ENCODE assay signal across 29 mouse cellular contexts in genomic region chr6:122600066-122600646, GRCm38 (mm10). TPM values are rescaled to one million over a fixed set of nuclear protein-coding genes. Genes with fewer than 3 reads are reported as not detected.
DNase-seq lines count a peak whose midpoint lies in the region; ATAC-seq and TF ChIP-seq lines count a peak whose summit lies in the region.
"Had no signal": no experiment of that assay in that cellular context is flagged by ENCODE, and none has a peak within 500 bp of the region (broad histone marks: within the 10 kb centered on the region; RNA-seq: fewer than 3 reads in every experiment).

No protein-coding gene starts in this region.

- TF ChIP-seq POLR2A in spleen, adult 2 months (IDR thresholded peaks at IDR 0.05; ENCODE audit: low read depth, low read length), result no peak

- no peak overlapping the region for H3K9ac ChIP-seq in forebrain, embryonic 14.5 days (ENCODE audit: low read length)
- no peak overlapping the region for H3K9ac ChIP-seq in forebrain, embryonic 13.5 days
- H3K9ac ChIP-seq in liver, embryonic 13.5 days, result no peak overlapping the region
- H3K9ac ChIP-seq in neural tube, embryonic 15.5 days (replicated peaks), result no peak overlapping the region
- H3K9ac ChIP-seq: hindbrain, embryonic 14.5 days; liver, embryonic 15.5 days; midbrain, embryonic 12.5 days; neural tube, embryonic 12.5 days; stomach, embryonic 15.5 days had no signal

- H3K4me1 ChIP-seq in forebrain, embryonic 14.5 days (ENCODE audit: control insufficient read depth, insufficient read depth, low read length), result no peaks in the 10 kb centered on the region
- peaks cover 13% of the 10 kb centered on the region for H3K4me1 ChIP-seq in forebrain, embryonic 13.5 days
- H3K4me1 ChIP-seq in spleen, adult 2 months (ENCODE audit: control insufficient read depth, insufficient read depth, insufficient read length), result peaks cover 14% of the 10 kb centered on the region
- H3K4me1 ChIP-seq in liver, embryonic 13.5 days (replicated peaks), result peaks cover 11% of the 10 kb centered on the region; the same call in 1 of the 2 replicates
- H3K4me1 ChIP-seq in neural tube, embryonic 15.5 days, result peaks cover 7% of the 10 kb centered on the region
- H3K4me1 ChIP-seq: neural tube, embryonic 12.5 days; stomach, embryonic 15.5 days had no signal

- ATAC-seq in forebrain, embryonic 14.5 days, result no peak
- ATAC-seq in forebrain, embryonic 13.5 days, result no peak
- ATAC-seq in liver, embryonic 13.5 days (ENCODE audit: low read depth), result no peak
- no peak for ATAC-seq in neural tube, embryonic 15.5 days (ENCODE audit: low FRiP score)
- ATAC-seq: forebrain, embryonic 16.5 days had no signal

- no peaks in the 10 kb centered on the region for H3K36me3 ChIP-seq in forebrain, embryonic 14.5 days (ENCODE audit: control insufficient read depth, insufficient read depth, low read length)
- no peaks in the 10 kb centered on the region for H3K36me3 ChIP-seq in forebrain, embryonic 13.5 days (ENCODE audit: poor library complexity, severe bottlenecking)
- peaks cover 3% of the 10 kb centered on the region; the same call in 1 of the 2 replicates for H3K36me3 ChIP-seq in spleen, adult 2 months (ENCODE audit: control insufficient read depth, insufficient read depth, low read length)
- no peaks in the 10 kb centered on the region for H3K36me3 ChIP-seq in liver, embryonic 13.5 days
- no peaks in the 10 kb centered on the region for H3K36me3 ChIP-seq in neural tube, embryonic 15.5 days
- H3K36me3 ChIP-seq: midbrain, embryonic 12.5 days; neural tube, embryonic 12.5 days; stomach, embryonic 15.5 days had no signal

- no peak overlapping the region for H3K27ac ChIP-seq in forebrain, embryonic 14.5 days (ENCODE audit: low read depth, low read length)
- H3K27ac ChIP-seq in forebrain, embryonic 13.5 days, result no peak overlapping the region
- H3K27ac ChIP-seq in spleen, adult 2 months (ENCODE audit: insufficient read depth, low read length), result peak overlapping the region; percentile 90
- H3K27ac ChIP-seq in liver, embryonic 13.5 days, result no peak overlapping the region; the same call in 1 of the 2 replicates
- H3K27ac ChIP-seq in neural tube, embryonic 15.5 days (replicated peaks), result no peak overlapping the region
- H3K27ac ChIP-seq: hindbrain, embryonic 14.5 days; liver, embryonic 15.5 days; midbrain, embryonic 12.5 days; neural tube, embryonic 12.5 days; stomach, embryonic 15.5 days had no signal

- H3K27me3 ChIP-seq in forebrain, embryonic 14.5 days (replicated peaks; ENCODE audit: control insufficient read depth, insufficient read depth, low read length), result no peaks in the 10 kb centered on the region
- no peaks in the 10 kb centered on the region for H3K27me3 ChIP-seq in forebrain, embryonic 13.5 days
- H3K27me3 ChIP-seq in spleen, adult 2 months (ENCODE audit: control insufficient read depth, insufficient read depth, low read length), result no peaks in the 10 kb centered on the region
- H3K27me3 ChIP-seq in liver, embryonic 13.5 days, result no peaks in the 10 kb centered on the region
- H3K27me3 ChIP-seq in neural tube, embryonic 15.5 days (replicated peaks), result no peaks in the 10 kb centered on the region
- H3K27me3 ChIP-seq: liver, embryonic 15.5 days; midbrain, embryonic 12.5 days; neural tube, embryonic 12.5 days; stomach, embryonic 15.5 days had no signal

- H3K9me3 ChIP-seq in forebrain, embryonic 14.5 days (replicated peaks; ENCODE audit: control insufficient read depth, low read length), result no peaks in the 10 kb centered on the region
- H3K9me3 ChIP-seq in forebrain, embryonic 13.5 days (replicated peaks), result no peaks in the 10 kb centered on the region
- no peaks in the 10 kb centered on the region for H3K9me3 ChIP-seq in liver, embryonic 13.5 days (replicated peaks)
- H3K9me3 ChIP-seq in neural tube, embryonic 15.5 days (replicated peaks), result no peaks in the 10 kb centered on the region
- H3K9me3 ChIP-seq: liver, embryonic 15.5 days; midbrain, embryonic 12.5 days; neural tube, embryonic 12.5 days; stomach, embryonic 15.5 days had no signal

- DNase-seq in forebrain, embryonic 14.5 days (ENCODE audit: low spot score), result peak; percentile 23
- DNase-seq in spleen, adult 2 months (ENCODE audit: low read depth in 1 of 2, low spot score in 2 of 2), result no peak
- no peak for DNase-seq in spleen, postnatal 14 days (ENCODE audit: low spot score in 2 of 2)
- DNase-seq in liver, embryonic 13.5 days, result no peak
- DNase-seq in embryo, embryonic 10 days (ENCODE audit: low spot score), result no peak
- DNase-seq in embryo, embryonic 10.5 days (ENCODE audit: low spot score), result no peak
- DNase-seq: adrenal gland, postnatal 25 days; cerebellum, adult 18-20 months; cerebellum, postnatal 25 days; gastrocnemius, postnatal 36 days; heart, postnatal 4 days; kidney, adult 8-10 months; kidney, postnatal 14 days; retina, postnatal 1 day; right cerebral cortex, postnatal 25 days; thymus, postnatal 36 days had no signal

- WGBS in forebrain, embryonic 14.5 days, result 71% methylated on average over 7 of the region's 7 CpGs
- WGBS in forebrain, embryonic 13.5 days, result 73% methylated on average over 7 of the region's 7 CpGs
- 73% methylated on average over 7 of the region's 7 CpGs for WGBS in spleen, adult 2 months
- 72% methylated on average over 7 of the region's 7 CpGs for WGBS in liver, embryonic 13.5 days (ENCODE audit: insufficient replicate concordance)
- 81% methylated on average over 7 of the region's 7 CpGs for WGBS in neural tube, embryonic 15.5 days

- no peak overlapping the region for H3K4me2 ChIP-seq in forebrain, embryonic 14.5 days (ENCODE audit: low read length)
- H3K4me2 ChIP-seq in forebrain, embryonic 13.5 days, result no peak overlapping the region
- H3K4me2 ChIP-seq in liver, embryonic 13.5 days, result 0 out of 2 replicates have a peak overlapping the region, but pooled peaks have one; percentile 10
- H3K4me2 ChIP-seq in neural tube, embryonic 15.5 days, result no peak overlapping the region
- H3K4me2 ChIP-seq: hindbrain, embryonic 14.5 days; liver, embryonic 15.5 days; midbrain, embryonic 12.5 days; neural tube, embryonic 12.5 days; stomach, embryonic 15.5 days had no signal

- no peak overlapping the region for H3K4me3 ChIP-seq in forebrain, embryonic 14.5 days (ENCODE audit: low read depth, low read length)
- H3K4me3 ChIP-seq in forebrain, embryonic 13.5 days, result no peak overlapping the region
- H3K4me3 ChIP-seq in spleen, adult 2 months (ENCODE audit: extremely low read depth, insufficient read depth, insufficient read length), result no peak overlapping the region
- no peak overlapping the region for H3K4me3 ChIP-seq in liver, embryonic 13.5 days (replicated peaks)
- H3K4me3 ChIP-seq in neural tube, embryonic 15.5 days (replicated peaks), result no peak overlapping the region
- H3K4me3 ChIP-seq: liver, embryonic 15.5 days; midbrain, embryonic 12.5 days; neural tube, embryonic 12.5 days; stomach, embryonic 15.5 days had no signal

- TF ChIP-seq CTCF in spleen, adult 2 months (IDR thresholded peaks at IDR 0.05; ENCODE audit: extremely low read depth, insufficient read depth, insufficient read length, insufficient replicate concordance), result no peak

RNA-seq across cellular contexts. Expression of gene Apobec1, which starts 2.1 kb away (rescaled TPM):
- polyA plus RNA-seq in forebrain, embryonic 14.5 days (2014; fragmentation: Nextera tagmentation; extraction: Ambion mirVana), result 3.7 and 4.3 TPM in 2 replicates
- 2.9 and 3.8 TPM in 2 replicates for polyA plus RNA-seq in forebrain, embryonic 13.5 days (2015; fragmentation: Nextera tagmentation; extraction: Ambion mirVana)
- polyA plus RNA-seq in spleen, adult 2 months (2012; rRNA removed), result 44.0 and 60.3 TPM in 2 replicates
- 2.8 and 3.8 TPM in 2 replicates for polyA plus RNA-seq in liver, embryonic 13.5 days (2015; fragmentation: Nextera tagmentation; extraction: Ambion mirVana)
- 1.7 and 2.7 TPM in 2 replicates for polyA plus RNA-seq in neural tube, embryonic 15.5 days (2015; fragmentation: Nextera tagmentation; extraction: Ambion mirVana)

RNA-seq across cellular contexts. Expression of gene Gdf3, which starts 9.7 kb away (rescaled TPM):
- not detected in 2 replicates for polyA plus RNA-seq in forebrain, embryonic 14.5 days (2014; fragmentation: Nextera tagmentation; extraction: Ambion mirVana)
- polyA plus RNA-seq in forebrain, embryonic 13.5 days (2015; fragmentation: Nextera tagmentation; extraction: Ambion mirVana), result not detected in 2 replicates
- polyA plus RNA-seq in spleen, adult 2 months (2012; rRNA removed), result 0.49 and 0.60 TPM in 2 replicates
- 5.4 and 5.6 TPM in 2 replicates for polyA plus RNA-seq in liver, embryonic 13.5 days (2015; fragmentation: Nextera tagmentation; extraction: Ambion mirVana)
- polyA plus RNA-seq in neural tube, embryonic 15.5 days (2015; fragmentation: Nextera tagmentation; extraction: Ambion mirVana), result 0.09 TPM in 1 of 2 replicates, not detected in the other
- polyA plus RNA-seq: embryonic facial prominence, embryonic 14.5 days; forebrain, embryonic 16.5 days; hindbrain, embryonic 14.5 days; midbrain, embryonic 12.5 days; neural tube, embryonic 12.5 days had no signal

RNA-seq across cellular contexts. Expression of gene Dppa3, which starts 26.1 kb away (rescaled TPM):
- polyA plus RNA-seq in forebrain, embryonic 14.5 days (2014; fragmentation: Nextera tagmentation; extraction: Ambion mirVana), result not detected in 2 replicates
- polyA plus RNA-seq in forebrain, embryonic 13.5 days (2015; fragmentation: Nextera tagmentation; extraction: Ambion mirVana), result not detected in 2 replicates
- not detected in 2 replicates for polyA plus RNA-seq in spleen, adult 2 months (2012; rRNA removed)
- not detected in 2 replicates for polyA plus RNA-seq in liver, embryonic 13.5 days (2015; fragmentation: Nextera tagmentation; extraction: Ambion mirVana)
- not detected in 2 replicates for polyA plus RNA-seq in neural tube, embryonic 15.5 days (2015; fragmentation: Nextera tagmentation; extraction: Ambion mirVana)
- polyA plus RNA-seq: embryonic facial prominence, embryonic 14.5 days; forebrain, embryonic 16.5 days; heart, embryonic 16.5 days; hindbrain, embryonic 14.5 days; intestine, embryonic 14.5 days; limb, embryonic 11.5 days; liver, embryonic 15.5 days; midbrain, embryonic 12.5 days; neural tube, embryonic 12.5 days; stomach, embryonic 15.5 days had no signal

RNA-seq across cellular contexts. Expression of gene Aicda, which starts 46.6 kb away (rescaled TPM):
- 0.43 and 0.52 TPM in 2 replicates for polyA plus RNA-seq in forebrain, embryonic 14.5 days (2014; fragmentation: Nextera tagmentation; extraction: Ambion mirVana)
- polyA plus RNA-seq in forebrain, embryonic 13.5 days (2015; fragmentation: Nextera tagmentation; extraction: Ambion mirVana), result 0.12 and 0.21 TPM in 2 replicates
- 0.20 and 0.38 TPM in 2 replicates for polyA plus RNA-seq in spleen, adult 2 months (2012; rRNA removed)
- not detected in 2 replicates for polyA plus RNA-seq in liver, embryonic 13.5 days (2015; fragmentation: Nextera tagmentation; extraction: Ambion mirVana)
- polyA plus RNA-seq in neural tube, embryonic 15.5 days (2015; fragmentation: Nextera tagmentation; extraction: Ambion mirVana), result 0.51 and 0.54 TPM in 2 replicates
- polyA plus RNA-seq: heart, embryonic 16.5 days; liver, embryonic 15.5 days; lung, embryonic 16.5 days; midbrain, embryonic 12.5 days had no signal
